Mouse (Mus musculus) midbrain, embryonic 16.5 days (tissue): ENCODE results near the gene Eif5a2. TPM values are rescaled to one million over a fixed set of nuclear protein-coding genes. Genes with fewer than 3 reads are reported as not detected.

Experiments
- ATAC-seq: fragments of 200-750 bp; cut with Nextera tagmentation; 2 replicates; pipeline ENCODE4 v1.8.0; 2017; ENCODE audit warnings: moderate TSS enrichment
- H3K27ac ChIP-seq: fragments of 300-500 bp; sonication (generic); 2 replicates; pipeline ENCODE4 v1.5.1; 2014; ENCODE audit warnings: mild to moderate bottlenecking, low read length, mixed read lengths
- H3K27me3 ChIP-seq: fragments of 300-500 bp; sonication (generic); 2 replicates; pipeline ENCODE4 v1.6.1; 2014; ENCODE audit warnings: low read depth, low read length, mixed read lengths; ENCODE audit not compliant: control insufficient read depth, insufficient read depth
- H3K36me3 ChIP-seq: fragments of 300-500 bp; sonication (generic); 2 replicates; pipeline ENCODE4 v1.6.1; 2014; ENCODE audit warnings: mild to moderate bottlenecking, low read length, moderate library complexity, mixed read lengths; ENCODE audit not compliant: control insufficient read depth, insufficient read depth
- H3K4me1 ChIP-seq: fragments of 300-500 bp; sonication (generic); 2 replicates; pipeline ENCODE4 v1.6.1; 2014; ENCODE audit warnings: mild to moderate bottlenecking, low read length, mixed read lengths; ENCODE audit not compliant: control insufficient read depth, insufficient read depth
- H3K4me2 ChIP-seq: fragments of 300-500 bp; sonication (generic); 2 replicates; pipeline ENCODE4 v1.6.1; 2014; ENCODE audit warnings: mild to moderate bottlenecking, low read length, mixed read lengths
- H3K4me3 ChIP-seq: fragments of 300-500 bp; sonication (generic); 2 replicates; pipeline ENCODE4 v1.5.1; 2014; ENCODE audit warnings: low read depth, mild to moderate bottlenecking, low read length, moderate library complexity, mixed read lengths
- H3K9ac ChIP-seq: fragments of 300-500 bp; sonication (generic); 2 replicates; pipeline ENCODE4 v1.6.1; 2014; ENCODE audit warnings: low read depth, low read length, mixed read lengths
- H3K9me3 ChIP-seq: fragments of 300-500 bp; sonication (generic); replicated peaks from 2 replicates; pipeline ENCODE4 v1.6.1; 2014; ENCODE audit warnings: mild to moderate bottlenecking, low read length, mixed read lengths; ENCODE audit not compliant: control insufficient read depth, poor library complexity, severe bottlenecking
- WGBS: fragments of 180-500 bp; shearing (Covaris S2); extraction: QIAGEN DNeasy Blood & Tissue Kit; methylation state at CpG from one replicate; pipeline ENCODE4 v1.1.7; 2014; 5-methylcytosine and 5-hydroxymethylcytosine counted together
- polyA plus RNA-seq: library from polyadenylated mRNA; unstranded; fragments of >200 nt; fragmentation: Nextera tagmentation; extraction: Ambion mirVana; gene quantifications from 2 replicates; pipeline ENCODE4 v1.2.1, GENCODE M21; 2015

Gene Eif5a2
- polyA plus RNA-seq, 1 experiment from 2014 or later, result 9.9 TPM

DNA sequence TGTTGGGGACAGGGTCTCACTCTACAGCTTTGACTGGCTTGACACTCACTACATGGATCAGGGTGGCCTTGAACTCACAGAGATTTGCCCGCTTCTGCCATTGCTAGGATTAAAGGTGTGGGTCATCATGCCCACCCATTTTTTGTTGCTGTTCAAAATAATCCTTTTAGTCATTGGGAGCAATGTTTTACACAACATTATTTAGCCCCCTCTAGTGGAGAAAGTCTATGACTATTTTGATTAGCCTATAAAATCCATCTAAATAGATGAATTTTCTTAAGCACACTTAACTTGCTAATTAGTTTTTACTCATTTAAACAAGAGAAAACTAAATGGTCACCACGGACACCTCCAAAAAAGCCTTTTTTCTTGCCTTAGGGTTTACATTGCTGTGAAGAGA is 46.5 kb downstream of the Eif5a2 start:
- Histone ChIP-seq H3K4me1 (no peaks in the 10 kb centered on the region), H3K4me3 (no peak overlapping the region), H3K27ac (no peak overlapping the region), H3K9ac (no peak overlapping the region), H3K36me3 (no peaks in the 10 kb centered on the region), H3K4me2 (no peak overlapping the region), H3K9me3 (no peaks in the 10 kb centered on the region), H3K27me3 (no peaks in the 10 kb centered on the region)
- whole genome bisulfite sequencing, result 85% methylated on average over 2 of the region's 2 CpGs
- ATAC-seq, result no peak

DNA sequence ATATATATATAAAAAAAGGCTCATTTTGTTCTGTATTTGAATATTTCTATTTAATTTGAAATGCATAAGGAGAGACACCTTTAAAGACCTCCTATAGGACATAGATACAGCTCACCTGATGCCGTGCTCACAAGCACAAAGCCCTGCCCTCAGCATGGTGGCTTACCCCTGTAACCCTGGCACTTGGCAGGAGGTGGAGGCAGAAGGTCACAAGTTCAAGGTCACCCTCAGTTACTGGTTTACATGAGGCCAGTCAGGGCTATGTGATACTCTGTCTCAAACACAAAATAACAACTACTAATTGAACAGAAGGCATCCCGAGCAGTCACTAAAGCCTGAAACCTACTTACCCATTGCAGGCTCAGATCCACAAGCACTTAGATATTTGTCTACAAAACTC is 48.4 kb downstream of the Eif5a2 start:
- H3K4me2 ChIP-seq, result no peak overlapping the region
- no peak overlapping the region for H3K9ac ChIP-seq
- H3K27me3 ChIP-seq, result no peaks in the 10 kb centered on the region
- no peaks in the 10 kb centered on the region for H3K9me3 ChIP-seq
- no peaks in the 10 kb centered on the region for H3K4me1 ChIP-seq
- no peaks in the 10 kb centered on the region for H3K36me3 ChIP-seq
- no peak for ATAC-seq
- 94% methylated on average over 2 of the region's 2 CpGs for WGBS
- H3K4me3 ChIP-seq, result no peak overlapping the region
- no peak overlapping the region for H3K27ac ChIP-seq

DNA sequence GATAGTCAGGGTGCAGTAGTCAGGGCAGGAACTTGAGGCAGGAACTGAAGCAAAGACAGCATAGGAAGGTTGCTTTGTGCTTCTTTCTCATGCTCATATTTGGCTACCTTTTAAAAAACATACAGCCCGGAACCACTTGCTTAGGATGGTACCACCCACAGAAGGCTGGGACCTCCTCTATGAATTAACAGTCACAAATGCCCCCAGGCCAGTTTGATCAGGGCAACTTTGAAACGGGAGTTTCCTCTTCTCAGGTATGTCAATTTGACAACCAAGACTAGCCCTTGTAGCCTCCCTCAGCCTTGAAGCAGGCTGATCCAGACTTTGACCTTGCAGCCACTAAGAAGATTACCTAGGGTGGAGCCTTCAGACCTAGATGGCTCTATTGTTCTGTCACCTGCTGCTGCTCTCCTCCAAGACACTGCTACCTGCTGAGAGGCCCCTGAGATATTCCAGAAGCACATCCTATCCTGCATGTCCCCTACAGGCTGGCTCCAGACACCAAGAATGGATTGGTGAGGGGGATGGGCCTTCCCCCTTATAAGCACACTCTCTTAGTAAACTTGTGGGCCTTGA is 55.8 kb downstream of the Eif5a2 start:
- H3K4me2 ChIP-seq, result no peak overlapping the region
- H3K9ac ChIP-seq, result no peak overlapping the region
- H3K27me3 ChIP-seq, result no peaks in the 10 kb centered on the region
- no peaks in the 10 kb centered on the region for H3K36me3 ChIP-seq
- H3K27ac ChIP-seq, result no peak overlapping the region
- no peaks in the 10 kb centered on the region for H3K9me3 ChIP-seq
- H3K4me3 ChIP-seq, result no peak overlapping the region
- no peak for ATAC-seq
- 75% methylated on average over 2 of the region's 2 CpGs for WGBS
- no peaks in the 10 kb centered on the region for H3K4me1 ChIP-seq

GRCm38 (mm10) chr3:28841886-28842649 is 61.0 kb downstream of the Eif5a2 start:
- H3K9me3 ChIP-seq, result no peaks in the 10 kb centered on the region
- ATAC-seq, result no peak

DNA sequence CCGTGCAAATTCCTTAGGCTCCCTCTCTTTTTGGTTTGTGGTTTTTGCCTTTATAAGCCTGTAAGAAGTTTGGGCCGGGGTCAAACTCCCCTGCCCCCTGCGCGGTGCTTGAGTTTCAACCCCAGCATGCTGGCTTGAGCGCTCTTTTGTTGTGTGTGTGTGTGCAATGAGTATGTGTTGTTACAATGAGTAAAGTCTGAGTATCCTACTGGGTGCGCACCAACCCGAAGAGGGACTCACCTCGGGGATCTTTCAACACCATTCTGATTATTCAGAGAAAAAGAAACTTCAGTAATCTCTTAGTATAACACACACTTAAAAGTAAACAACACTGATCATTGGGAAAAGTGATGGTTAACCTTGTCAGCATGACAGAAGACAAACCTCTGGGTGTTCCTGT is 62.2 kb downstream of the Eif5a2 start:
- Histone ChIP-seq H3K27me3 (no peaks in the 10 kb centered on the region), H3K36me3 (no peaks in the 10 kb centered on the region), H3K4me2 (no peak overlapping the region), H3K4me3 (no peak overlapping the region), H3K9me3 (no peaks in the 10 kb centered on the region), H3K4me1 (no peaks in the 10 kb centered on the region), H3K27ac (no peak overlapping the region), H3K9ac (no peak overlapping the region)
- WGBS, result 24% methylated on average over 8 of the region's 8 CpGs
- ATAC-seq, result no peak

More at GRCm38 (mm10) chr3:28841886-28842649, 61.0 kb downstream of the Eif5a2 start:
- H3K4me2 ChIP-seq, result no peak overlapping the region
- H3K27me3 ChIP-seq, result no peaks in the 10 kb centered on the region
- 25% methylated on average over 3 of the region's 3 CpGs for WGBS
- no peak overlapping the region for H3K27ac ChIP-seq
- no peaks in the 10 kb centered on the region for H3K36me3 ChIP-seq
- H3K4me1 ChIP-seq, result no peaks in the 10 kb centered on the region
- H3K4me3 ChIP-seq, result no peak overlapping the region
- H3K9ac ChIP-seq, result no peak overlapping the region

GRCm38 (mm10) chr3:28847115-28847514 is 66.0 kb downstream of the Eif5a2 start:
- H3K9ac ChIP-seq, result no peak overlapping the region
- ATAC-seq, result no peak
- no peaks in the 10 kb centered on the region for H3K27me3 ChIP-seq
- H3K4me2 ChIP-seq, result no peak overlapping the region
- H3K36me3 ChIP-seq, result no peaks in the 10 kb centered on the region
- no peaks in the 10 kb centered on the region for H3K9me3 ChIP-seq
- H3K27ac ChIP-seq, result no peak overlapping the region
- H3K4me3 ChIP-seq, result no peak overlapping the region
- H3K4me1 ChIP-seq, result no peaks in the 10 kb centered on the region

Other genes starting within 250 kb of the Eif5a2 start
- gene Slc2a2, start 83.4 kb upstream of the Eif5a2 start, polyA plus RNA-seq, result 0.11 TPM in 1 of 2 replicates, not detected in the other
- gene Rpl22l1, start 24.2 kb downstream of the Eif5a2 start, polyA plus RNA-seq, result 224 and 241 TPM in 2 replicates
- not detected in 2 replicates for gene Gm1527, start 111.3 kb downstream of the Eif5a2 start, polyA plus RNA-seq